Mouse (Mus musculus) midbrain, embryonic 14.5 days (tissue): ENCODE results near the gene Rhox11. TPM values are rescaled to one million over a fixed set of nuclear protein-coding genes. Genes with fewer than 3 reads are reported as not detected.
"Not testable (repeated sequence)": the region's sequence is repeated elsewhere in the genome, so short reads cannot be mapped to it uniquely, and the experiment has no call there.

Source experiments
- ATAC-seq: fragments of 200-750 bp; cut with Nextera tagmentation; 2 replicates; pipeline ENCODE4 v1.8.0; 2017; ENCODE audit warnings: moderate number of reproducible peaks, moderate library complexity; ENCODE audit not compliant: low FRiP score, low TSS enrichment
- DNase-seq: peaks from one replicate; pipeline ENCODE4 v3.0.0-alpha.2; 2015
- H3K27ac ChIP-seq: fragments of 300-500 bp; sonication (generic); replicated peaks from 2 replicates; pipeline ENCODE4 v1.5.1; 2014; ENCODE audit warnings: mild to moderate bottlenecking, low read depth, low read length, moderate library complexity
- H3K27me3 ChIP-seq: fragments of 300-500 bp; sonication (generic); 2 replicates; pipeline ENCODE4 v1.6.1; 2014; ENCODE audit warnings: low read length, control low read depth, mixed read lengths; ENCODE audit not compliant: control insufficient read depth, insufficient read depth
- H3K36me3 ChIP-seq: fragments of 300-500 bp; sonication (generic); 2 replicates; pipeline ENCODE4 v1.6.1; 2014; ENCODE audit warnings: low read length, control low read depth; ENCODE audit not compliant: control insufficient read depth, insufficient read depth
- H3K4me1 ChIP-seq: fragments of 300-500 bp; sonication (generic); 2 replicates; pipeline ENCODE4 v1.6.1; 2014; ENCODE audit warnings: mild to moderate bottlenecking, antibody characterized with exemption, low read length, control low read depth; ENCODE audit not compliant: control insufficient read depth, insufficient read depth
- H3K4me2 ChIP-seq: fragments of 300-500 bp; sonication (generic); 2 replicates; pipeline ENCODE4 v1.6.1; 2014; ENCODE audit warnings: mild to moderate bottlenecking, low read length, moderate library complexity
- H3K4me3 ChIP-seq: fragments of 300-500 bp; sonication (generic); replicated peaks from 2 replicates; pipeline ENCODE4 v1.5.1; 2014; ENCODE audit warnings: low read depth, low read length
- H3K9ac ChIP-seq: fragments of 300-500 bp; sonication (generic); replicated peaks from 2 replicates; pipeline ENCODE4 v1.6.1; 2014; ENCODE audit warnings: mild to moderate bottlenecking, low read length, moderate library complexity
- H3K9me3 ChIP-seq: fragments of 300-500 bp; sonication (generic); 2 replicates; pipeline ENCODE4 v1.6.1; 2016; ENCODE audit warnings: low read length, control low read depth, mixed read lengths; ENCODE audit not compliant: control insufficient read depth
- WGBS: fragments of 180-500 bp; shearing (Covaris S2); extraction: QIAGEN DNeasy Blood & Tissue Kit; methylation state at CpG from one replicate; pipeline ENCODE4 v1.1.7; 2014; 5-methylcytosine and 5-hydroxymethylcytosine counted together
- polyA plus RNA-seq: library from polyadenylated mRNA; unstranded; fragments of >200 nt; fragmentation: Nextera tagmentation; extraction: Ambion mirVana; gene quantifications from 2 replicates; pipeline ENCODE4 v1.2.1, GENCODE M21; 2014

The Rhox11 gene
- polyA plus RNA-seq: not detected in 2 replicates

GRCm38 (mm10) chrX:38085041-38085440, at the start of gene Rhox11:
Gene Rhox11, minus strand, starts transcription at chrX:38085141.
- H3K9ac ChIP-seq: no peak within 1 kb of the TSS
- no peak for DNase-seq
- 91% methylated on average over 9 of the region's 9 CpGs for WGBS
- no peak for ATAC-seq
- H3K4me2 ChIP-seq: no peak within 1 kb of the TSS
- no peaks in the 10 kb centered on the region for H3K36me3 ChIP-seq
- H3K4me1 ChIP-seq: no peaks in the 10 kb centered on the region
- no peaks in the 10 kb centered on the region for H3K9me3 ChIP-seq
- no peaks in the 10 kb centered on the region for H3K27me3 ChIP-seq
- H3K4me3 ChIP-seq: no peak within 1 kb of the TSS
- no peak within 1 kb of the TSS for H3K27ac ChIP-seq

GRCm38 (mm10) chrX:38121478-38121877, 36.5 kb upstream of the Rhox11 start:
- WGBS: 93% methylated on average over 34 of the region's 34 CpGs
- Histone ChIP-seq H3K4me3 (no peak overlapping the region), H3K4me1 (no peaks in the 10 kb centered on the region), H3K27me3 (no peaks in the 10 kb centered on the region), H3K4me2 (no peak overlapping the region), H3K9me3 (0 out of 2 replicates have a peak, but pooled peaks cover 13% of the 10 kb centered on the region), H3K27ac (no peak overlapping the region), H3K9ac (no peak overlapping the region), H3K36me3 (no peaks in the 10 kb centered on the region)
- DNase-seq: no peak
- no peak for ATAC-seq

DNA sequence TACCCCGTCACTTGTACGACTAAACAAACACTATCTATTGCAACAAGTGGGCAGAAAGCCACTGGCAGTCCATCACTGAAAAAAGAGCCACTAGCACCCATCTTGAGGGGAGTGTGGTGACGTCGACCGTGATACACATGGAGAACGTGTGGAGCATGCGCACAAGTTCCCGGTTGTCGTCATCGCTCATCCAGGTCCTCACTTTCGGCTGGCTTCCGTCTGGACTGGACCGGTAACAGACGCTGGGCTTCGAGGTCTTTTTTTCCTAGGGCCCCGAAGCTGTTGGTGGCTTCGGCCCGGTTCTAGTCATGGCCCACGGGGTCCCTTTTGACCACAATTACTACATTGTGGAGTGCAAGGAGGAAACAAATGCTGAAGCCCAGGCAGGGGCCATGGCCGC, 36.0 kb upstream of the Rhox11 start, which contains the start of gene Rhox13:
Gene Rhox13, plus strand, starts transcription at position 238 of the 400 bp plus-strand sequence.
- Histone ChIP-seq H3K9ac (no peak within 1 kb of the TSS), H3K9me3 (0 out of 2 replicates have a peak, but pooled peaks cover 13% of the 10 kb centered on the region), H3K4me2 (no peak within 1 kb of the TSS), H3K36me3 (no peaks in the 10 kb centered on the region), H3K4me1 (no peaks in the 10 kb centered on the region), H3K27ac (no peak within 1 kb of the TSS), H3K27me3 (no peaks in the 10 kb centered on the region), H3K4me3 (no peak within 1 kb of the TSS)
- DNase-seq: no peak
- no peak for ATAC-seq
- 94% methylated on average over 20 of the region's 20 CpGs for WGBS

DNA sequence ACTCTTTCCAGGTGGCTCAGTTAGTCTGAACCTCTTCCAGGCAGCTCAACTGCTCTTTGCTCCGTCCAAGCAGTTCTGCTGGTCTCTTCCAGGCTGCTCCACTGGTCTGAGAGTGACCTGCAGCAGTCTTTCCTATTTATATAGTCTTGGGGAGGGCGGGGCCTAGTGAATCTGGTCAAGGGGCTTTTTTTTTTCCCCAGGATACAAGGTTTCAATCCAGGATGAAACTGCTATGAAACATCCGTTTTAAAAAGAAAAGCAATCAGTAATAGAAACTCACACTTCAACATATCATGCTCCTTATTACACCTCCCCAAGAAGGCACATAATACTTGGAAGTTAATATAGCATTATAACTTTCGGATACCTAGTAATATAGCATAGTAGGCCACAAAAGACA, 25.9 kb upstream of the Rhox11 start, which contains the start of gene Rhox12:
Gene Rhox12, minus strand, starts transcription at position 101 of the 400 bp plus-strand sequence.
- ATAC-seq: no peak
- 81% methylated on average over 4 of the region's 4 CpGs for whole genome bisulfite sequencing
- H3K9ac ChIP-seq: no peak within 1 kb of the TSS
- no peaks in the 10 kb centered on the region for H3K9me3 ChIP-seq
- no peaks in the 10 kb centered on the region for H3K4me1 ChIP-seq
- DNase-seq: no peak
- no peaks in the 10 kb centered on the region for H3K36me3 ChIP-seq
- no peaks in the 10 kb centered on the region for H3K27me3 ChIP-seq
- no peak within 1 kb of the TSS for H3K27ac ChIP-seq
- no peak within 1 kb of the TSS for H3K4me3 ChIP-seq
- H3K4me2 ChIP-seq: no peak within 1 kb of the TSS

GRCm38 (mm10) chrX:38084226-38084625, 715 bp downstream of the Rhox11 start:
- 23% methylated on average over 12 of the region's 12 CpGs for WGBS
- no peak overlapping the region for H3K4me2 ChIP-seq
- no peaks in the 10 kb centered on the region for H3K9me3 ChIP-seq
- H3K4me1 ChIP-seq: no peaks in the 10 kb centered on the region
- ATAC-seq (no peak), DNase-seq (peak; percentile 73)
- no peaks in the 10 kb centered on the region for H3K36me3 ChIP-seq
- H3K9ac ChIP-seq: no peak overlapping the region
- H3K27me3 ChIP-seq: no peaks in the 10 kb centered on the region
- no peak overlapping the region for H3K27ac ChIP-seq
- H3K4me3 ChIP-seq: no peak overlapping the region

DNA sequence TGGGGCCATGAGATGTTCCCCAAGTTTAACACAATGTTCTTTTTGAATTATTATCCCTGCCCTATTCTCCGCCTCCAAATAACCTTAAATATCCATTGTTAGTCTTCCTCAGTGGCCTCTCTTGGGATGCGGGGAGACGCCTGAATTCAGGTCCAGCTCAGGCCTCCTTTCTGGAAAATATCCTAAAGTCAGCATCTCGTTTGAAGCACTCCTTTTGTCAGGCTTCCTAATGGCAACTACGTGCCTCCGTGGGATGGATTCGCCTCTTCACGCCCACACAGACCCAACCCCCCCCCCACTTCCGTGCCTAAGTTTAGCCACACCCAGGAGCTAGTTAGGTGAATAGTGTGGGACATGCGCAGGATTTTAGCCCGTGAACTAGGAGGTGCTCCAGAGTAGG, 18.8 kb downstream of the Rhox11 start, which contains the start of gene Rhox10:
Gene Rhox10, plus strand, starts transcription at position 301 of the 400 bp plus-strand sequence.
- Histone ChIP-seq H3K36me3 (no peaks in the 10 kb centered on the region), H3K27ac (no peak within 1 kb of the TSS), H3K9me3 (no peaks in the 10 kb centered on the region), H3K9ac (no peak within 1 kb of the TSS), H3K4me1 (no peaks in the 10 kb centered on the region), H3K27me3 (no peaks in the 10 kb centered on the region), H3K4me3 (no peak within 1 kb of the TSS), H3K4me2 (no peak within 1 kb of the TSS)
- 87% methylated on average over 11 of the region's 11 CpGs for WGBS
- ATAC-seq (no peak), DNase-seq (no peak)

GRCm38 (mm10) chrX:38061544-38061943, 23.4 kb downstream of the Rhox11 start:
- DNase-seq (peak; percentile 64), ATAC-seq (no peak)
- no peak overlapping the region for H3K4me2 ChIP-seq
- H3K9ac ChIP-seq: no peak overlapping the region
- H3K4me1 ChIP-seq: no peaks in the 10 kb centered on the region
- no peaks in the 10 kb centered on the region for H3K36me3 ChIP-seq
- 0% methylated on average over 1 of the region's 1 CpGs for WGBS
- H3K27ac ChIP-seq: no peak overlapping the region
- no peak overlapping the region for H3K4me3 ChIP-seq
- H3K27me3 ChIP-seq: no peaks in the 10 kb centered on the region
- no peaks in the 10 kb centered on the region for H3K9me3 ChIP-seq

DNA sequence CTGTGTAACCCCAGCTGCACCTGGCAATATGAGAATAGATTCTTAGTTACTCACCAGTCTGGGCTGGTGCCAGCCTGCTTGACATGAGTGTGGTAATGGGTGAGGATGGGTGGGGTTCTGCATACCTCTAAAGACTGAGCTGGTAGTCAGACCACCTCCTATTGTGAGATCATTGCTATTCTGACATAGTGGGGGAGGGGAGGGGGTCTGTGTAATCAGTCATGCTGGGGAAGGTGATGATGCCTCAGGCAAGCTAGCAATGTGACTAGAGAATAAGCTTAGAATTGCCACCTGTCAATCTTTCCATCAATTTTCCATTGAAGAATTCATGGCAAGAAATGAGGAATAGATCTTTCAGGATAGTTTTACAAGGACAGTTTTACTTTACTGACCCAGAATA, 41.9 kb downstream of the Rhox11 start, which contains the start of gene Btg1-ps2:
Gene Btg1-ps2, minus strand, starts transcription at position 101 of the 400 bp plus-strand sequence.
- ATAC-seq, H3K4me1 ChIP-seq, H3K9me3 ChIP-seq, H3K9ac ChIP-seq, H3K27ac ChIP-seq, H3K36me3 ChIP-seq, H3K27me3 ChIP-seq, H3K4me3 ChIP-seq, DNase-seq, H3K4me2 ChIP-seq: not testable (repeated sequence)

- H3K4me3 ChIP-seq: no peak overlapping the region
- no peak overlapping the region for H3K4me2 ChIP-seq
- H3K36me3 ChIP-seq: no peaks in the 10 kb centered on the region
- no peak overlapping the region for H3K27ac ChIP-seq
- DNase-seq: no peak
- H3K4me1 ChIP-seq: no peaks in the 10 kb centered on the region
- no peak for ATAC-seq
- no peaks in the 10 kb centered on the region for H3K9me3 ChIP-seq
- no peaks in the 10 kb centered on the region for H3K27me3 ChIP-seq
- WGBS: 89% methylated on average over 5 of the region's 5 CpGs
- H3K9ac ChIP-seq: no peak overlapping the region
Observed at GRCm38 (mm10) chrX:38039666-38040065, 45.3 kb downstream of the Rhox11 start.
